Mouse (Mus musculus): ENCODE measurements around the gene Igf2r.

Igf2r gene

GRCm38 (mm10) chr17:12750591-12751170 is 18.8 kb downstream of the Igf2r start:
- in situ Hi-C loops (cut with MseI, MboI): no loop called here

- in situ Hi-C loops (cut with MseI, MboI): no loop called here
Observed at GRCm38 (mm10) chr17:12749421-12750367, 19.8 kb downstream of the Igf2r start.

GRCm38 (mm10) chr17:12745761-12746160 is 23.7 kb downstream of the Igf2r start:
- in situ Hi-C loops (cut with MseI, MboI): no loop called here

GRCm38 (mm10) chr17:12744071-12744470 is 25.4 kb downstream of the Igf2r start:
- in situ Hi-C loops (cut with MseI, MboI): no loop called here

GRCm38 (mm10) chr17:12742151-12742908 is 27.1 kb downstream of the Igf2r start:
- in situ Hi-C loops (cut with MseI, MboI): no loop called here

- in situ Hi-C loops (cut with MseI, MboI): no loop called here
Observed at GRCm38 (mm10) chr17:12741218-12741968, 28.1 kb downstream of the Igf2r start.

- in situ Hi-C loops (cut with MseI, MboI): no loop called here
Observed at GRCm38 (mm10) chr17:12740317-12740716, 29.1 kb downstream of the Igf2r start.

GRCm38 (mm10) chr17:12739516-12739915 is 29.9 kb downstream of the Igf2r start:
- in situ Hi-C loops (cut with MseI, MboI): no loop called here

- in situ Hi-C loops (cut with MseI, MboI): no loop called here
Observed at GRCm38 (mm10) chr17:12737934-12738333, 31.5 kb downstream of the Igf2r start.

- in situ Hi-C loops (cut with MseI, MboI): no loop called here
Observed at GRCm38 (mm10) chr17:12734205-12734857, 35.1 kb downstream of the Igf2r start.

- in situ Hi-C loops (cut with MseI, MboI): no loop called here
Observed at GRCm38 (mm10) chr17:12733128-12733527, 36.3 kb downstream of the Igf2r start.

GRCm38 (mm10) chr17:12728536-12728935 is 40.9 kb downstream of the Igf2r start:
- in situ Hi-C loops (cut with MseI, MboI): no loop called here

- in situ Hi-C loops (cut with MseI, MboI): no loop called here
Observed at GRCm38 (mm10) chr17:12727748-12728147, 41.7 kb downstream of the Igf2r start.

GRCm38 (mm10) chr17:12725871-12726270 is 43.6 kb downstream of the Igf2r start:
- in situ Hi-C loops (cut with MseI, MboI): no loop called here

- in situ Hi-C loops (cut with MseI, MboI): no loop called here
Observed at GRCm38 (mm10) chr17:12724767-12725744, 44.4 kb downstream of the Igf2r start.

GRCm38 (mm10) chr17:12723986-12724766 is 45.3 kb downstream of the Igf2r start:
- in situ Hi-C loops (cut with MseI, MboI): no loop called here

GRCm38 (mm10) chr17:12722622-12723021 is 46.8 kb downstream of the Igf2r start:
- in situ Hi-C loops (cut with MseI, MboI): no loop called here

GRCm38 (mm10) chr17:12721118-12721886 is 48.2 kb downstream of the Igf2r start:
- in situ Hi-C loops (cut with MseI, MboI): no loop called here

Data from mouse trophoblast stem cell (cell line).